Comparison of ENCODE assay signal across 29 mouse cellular contexts in genomic region chr3:68517236-68517635, GRCm38 (mm10).
DNase-seq lines count a peak whose midpoint lies in the region; ATAC-seq and TF ChIP-seq lines count a peak whose summit lies in the region.
"Had no signal": no experiment of that assay in that cellular context is flagged by ENCODE, and none has a peak within 500 bp of the region (broad histone marks: within the 10 kb centered on the region; RNA-seq: fewer than 3 reads in every experiment).

No protein-coding gene starts in this region.

- no peak overlapping the region for H3K4me2 ChIP-seq in forebrain, embryonic 14.5 days (ENCODE audit: low read length)
- no peak overlapping the region for H3K4me2 ChIP-seq in forebrain, embryonic 13.5 days
- no peak overlapping the region for H3K4me2 ChIP-seq in kidney, embryonic 14.5 days (replicated peaks; ENCODE audit: low read depth, low read length)
- H3K4me2 ChIP-seq in lung, postnatal 0 days (replicated peaks; ENCODE audit: low read depth, low read length): no peak overlapping the region
- H3K4me2 ChIP-seq: embryonic facial prominence, embryonic 13.5 days; heart, embryonic 11.5 days; hindbrain, embryonic 15.5 days; limb, embryonic 12.5 days; liver, embryonic 15.5 days; midbrain, embryonic 15.5 days had no signal

- H3K27ac ChIP-seq in forebrain, embryonic 14.5 days (ENCODE audit: low read depth, low read length): no peak overlapping the region
- no peak overlapping the region for H3K27ac ChIP-seq in forebrain, embryonic 13.5 days
- H3K27ac ChIP-seq in kidney, embryonic 14.5 days (ENCODE audit: low read depth, low read length): no peak overlapping the region
- H3K27ac ChIP-seq in lung, postnatal 0 days (ENCODE audit: low read length): no peak overlapping the region
- H3K27ac ChIP-seq: embryonic facial prominence, embryonic 13.5 days; hindbrain, embryonic 15.5 days; kidney, postnatal 0 days; limb, embryonic 12.5 days; liver, embryonic 15.5 days; midbrain, embryonic 10.5 days; midbrain, embryonic 15.5 days had no signal

- H3K4me1 ChIP-seq in forebrain, embryonic 14.5 days (ENCODE audit: control insufficient read depth, insufficient read depth, low read length): peaks cover 14% of the 10 kb centered on the region; the same call in 1 of the 2 replicates
- peaks cover 35% of the 10 kb centered on the region for H3K4me1 ChIP-seq in forebrain, embryonic 13.5 days
- 0 out of 2 replicates have a peak, but pooled peaks cover 3% of the 10 kb centered on the region for H3K4me1 ChIP-seq in kidney, embryonic 14.5 days (ENCODE audit: control insufficient read depth, insufficient read depth, low read length)
- H3K4me1 ChIP-seq in lung, postnatal 0 days (ENCODE audit: insufficient read depth, low read depth, low read length): 0 out of 2 replicates have a peak, but pooled peaks cover 5% of the 10 kb centered on the region
- H3K4me1 ChIP-seq: limb, embryonic 12.5 days; liver, embryonic 15.5 days had no signal

- H3K36me3 ChIP-seq in forebrain, embryonic 14.5 days (ENCODE audit: control insufficient read depth, insufficient read depth, low read length): no peaks in the 10 kb centered on the region
- no peaks in the 10 kb centered on the region for H3K36me3 ChIP-seq in forebrain, embryonic 13.5 days (ENCODE audit: poor library complexity, severe bottlenecking)
- no peaks in the 10 kb centered on the region for H3K36me3 ChIP-seq in kidney, embryonic 14.5 days (ENCODE audit: control insufficient read depth, insufficient read depth, low read length)
- no peaks in the 10 kb centered on the region for H3K36me3 ChIP-seq in lung, postnatal 0 days (ENCODE audit: insufficient read depth, low read length)
- H3K36me3 ChIP-seq: embryonic facial prominence, embryonic 13.5 days; hindbrain, embryonic 15.5 days; limb, embryonic 12.5 days; liver, embryonic 15.5 days; midbrain, embryonic 10.5 days; midbrain, embryonic 15.5 days had no signal

- no peak overlapping the region for H3K4me3 ChIP-seq in forebrain, embryonic 14.5 days (ENCODE audit: low read depth, low read length)
- no peak overlapping the region for H3K4me3 ChIP-seq in forebrain, embryonic 13.5 days
- no peak overlapping the region for H3K4me3 ChIP-seq in kidney, embryonic 14.5 days (ENCODE audit: low read length)
- no peak overlapping the region for H3K4me3 ChIP-seq in lung, postnatal 0 days (ENCODE audit: low read depth, low read length)
- H3K4me3 ChIP-seq: embryonic facial prominence, embryonic 13.5 days; hindbrain, embryonic 15.5 days; limb, embryonic 12.5 days; liver, embryonic 15.5 days; midbrain, embryonic 10.5 days; midbrain, embryonic 15.5 days had no signal

- TF ChIP-seq CTCF in lung, postnatal 0 days (IDR thresholded peaks at IDR 0.05): no peak

- TF ChIP-seq EP300 in lung, postnatal 0 days (IDR thresholded peaks at IDR 0.05): no peak

- no peak for ATAC-seq in forebrain, embryonic 14.5 days
- ATAC-seq in forebrain, embryonic 13.5 days: no peak
- no peak for ATAC-seq in kidney, embryonic 14.5 days (ENCODE audit: low FRiP score, low TSS enrichment)
- peak; percentile 44 for ATAC-seq in lung, postnatal 0 days
- ATAC-seq: forebrain, embryonic 16.5 days; midbrain, embryonic 15.5 days; Patski had no signal

- H3K9me3 ChIP-seq in forebrain, embryonic 14.5 days (replicated peaks; ENCODE audit: control insufficient read depth, low read length): no peaks in the 10 kb centered on the region
- H3K9me3 ChIP-seq in forebrain, embryonic 13.5 days (replicated peaks): no peaks in the 10 kb centered on the region
- no peaks in the 10 kb centered on the region for H3K9me3 ChIP-seq in kidney, embryonic 14.5 days (ENCODE audit: control insufficient read depth, low read length)
- H3K9me3 ChIP-seq in lung, postnatal 0 days (ENCODE audit: low read length): no peaks in the 10 kb centered on the region
- H3K9me3 ChIP-seq: embryonic facial prominence, embryonic 13.5 days; hindbrain, embryonic 15.5 days; limb, embryonic 12.5 days; liver, embryonic 15.5 days; midbrain, embryonic 10.5 days; midbrain, embryonic 15.5 days had no signal

- DNase-seq in forebrain, embryonic 14.5 days (ENCODE audit: low spot score): peak; percentile 46
- DNase-seq in kidney, adult 18-20 months: peak; percentile 3
- DNase-seq in lung, postnatal 0 days (ENCODE audit: low spot score): peak; percentile 39
- DNase-seq in lung, adult 18-20 months: no peak
- no peak for DNase-seq in gastrocnemius, postnatal 25 days
- DNase-seq: adrenal gland, postnatal 10 days; cerebellum, adult 11-12 months; cerebellum, adult 9-11 months; embryo, embryonic 11 days; gastrocnemius, postnatal 10 days; heart, postnatal 36 days; kidney, adult 2 months; kidney, postnatal 4 days; layer of hippocampus, adult 9-11 months; lung, postnatal 14 days; right cerebral cortex, postnatal 14 days; thymus, postnatal 4 days had no signal

- H3K27me3 ChIP-seq in forebrain, embryonic 14.5 days (replicated peaks; ENCODE audit: control insufficient read depth, insufficient read depth, low read length): no peaks in the 10 kb centered on the region
- H3K27me3 ChIP-seq in forebrain, embryonic 13.5 days: no peaks in the 10 kb centered on the region; the same call in 1 of the 2 replicates
- no peaks in the 10 kb centered on the region for H3K27me3 ChIP-seq in kidney, embryonic 14.5 days (ENCODE audit: control insufficient read depth, insufficient read depth, low read length)
- H3K27me3 ChIP-seq in lung, postnatal 0 days (replicated peaks; ENCODE audit: insufficient read depth, low read length): no peaks in the 10 kb centered on the region
- H3K27me3 ChIP-seq: embryonic facial prominence, embryonic 13.5 days; hindbrain, embryonic 15.5 days; limb, embryonic 12.5 days; liver, embryonic 15.5 days; midbrain, embryonic 15.5 days; Patski had no signal

- 37% methylated on average over 7 of the region's 7 CpGs for WGBS in forebrain, embryonic 14.5 days
- 39% methylated on average over 7 of the region's 7 CpGs for WGBS in forebrain, embryonic 13.5 days
- 54% methylated on average over 7 of the region's 7 CpGs for WGBS in kidney, embryonic 14.5 days
- WGBS in lung, postnatal 0 days: 14% methylated on average over 7 of the region's 7 CpGs

- H3K9ac ChIP-seq in forebrain, embryonic 14.5 days (ENCODE audit: low read length): no peak overlapping the region
- no peak overlapping the region for H3K9ac ChIP-seq in forebrain, embryonic 13.5 days
- no peak overlapping the region for H3K9ac ChIP-seq in kidney, embryonic 14.5 days (ENCODE audit: low read depth, low read length)
- no peak overlapping the region for H3K9ac ChIP-seq in lung, postnatal 0 days (replicated peaks; ENCODE audit: low read depth)
- H3K9ac ChIP-seq: embryonic facial prominence, embryonic 13.5 days; hindbrain, embryonic 15.5 days; limb, embryonic 12.5 days; liver, embryonic 15.5 days; midbrain, embryonic 15.5 days had no signal

Comparison
In these comparisons a context has a peak if more than half of its experiments do, and no peak if none do; other contexts are left out.
1. DNase-seq: peak in forebrain, embryonic 14.5 days (single experiment), kidney, adult 18-20 months (single experiment) and lung, postnatal 0 days (single experiment); none in lung, adult 18-20 months (0 of 2) and gastrocnemius, postnatal 25 days (single experiment).